Mouse (Mus musculus): Measurements from ENCODE around the gene Nfkbil1.

DNA sequence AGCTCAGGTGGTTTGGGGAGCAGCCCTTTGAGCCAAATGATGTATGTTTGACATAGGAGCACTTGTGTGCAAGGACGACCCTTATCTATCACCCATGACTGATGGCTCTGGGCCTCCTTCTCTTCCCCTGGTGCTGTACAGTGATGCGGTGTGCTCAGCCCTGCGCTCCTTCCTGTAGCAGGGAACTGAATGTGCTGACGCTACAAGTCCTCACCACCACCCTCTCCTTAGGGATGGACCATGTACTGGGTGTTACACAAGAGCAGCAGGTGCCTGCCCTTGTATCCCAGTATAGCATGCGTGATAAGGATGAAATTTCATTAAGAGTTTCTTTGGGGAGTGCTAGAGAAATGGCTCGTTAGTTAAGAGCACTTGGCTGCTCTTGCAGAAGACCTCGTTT, 11.6 kb upstream of the Nfkbil1 start:
- no peak for TF ChIP-seq CTCF (IDR thresholded peaks at IDR 0.05; ENCODE audit: borderline replicate concordance, control insufficient read depth, extremely low read depth, insufficient read depth, low read length, poor library complexity)
- TF ChIP-seq POLR2A (IDR thresholded peaks at IDR 0.05; ENCODE audit: control insufficient read depth, extremely low read depth, insufficient read depth, low read length, poor library complexity), result no peak

Measured in thymus, adult 2 months (tissue).